Mouse (Mus musculus): ENCODE results near the gene St6galnac6. TPM values are rescaled to one million over a fixed set of nuclear protein-coding genes. Genes with fewer than 3 reads are reported as not detected.

The St6galnac6 gene
- polyA plus RNA-seq, 1 experiment from 2014 or later = 16.7 TPM

DNA sequence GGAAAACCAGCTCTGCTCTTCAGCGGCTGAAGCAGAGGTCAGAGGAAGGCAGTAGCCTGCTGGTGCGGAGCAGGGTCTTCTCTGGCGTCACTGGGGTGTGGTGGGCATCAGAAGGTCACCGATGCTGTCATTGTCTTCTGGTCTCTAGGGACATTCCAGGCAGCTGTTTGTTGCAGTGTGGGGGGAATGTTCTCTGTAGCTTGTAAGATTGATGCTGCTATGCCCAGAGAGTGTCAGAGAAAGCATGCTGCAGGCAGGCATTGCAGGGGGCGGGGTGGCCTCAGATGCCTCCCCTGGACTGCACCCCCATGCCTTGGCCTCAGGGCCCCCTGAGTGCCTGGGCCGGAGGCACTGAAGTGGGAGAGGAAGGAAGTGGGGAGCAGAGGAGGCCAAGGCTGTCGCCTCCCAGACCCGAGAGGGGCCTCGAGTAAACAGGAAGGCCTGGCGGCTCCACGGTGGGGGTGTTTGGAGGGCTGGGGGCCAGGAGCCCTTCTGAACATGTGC is 38.3 kb downstream of the St6galnac6 start:
- Histone ChIP-seq H3K4me1 (peaks cover 29% of the 10 kb centered on the region), H3K4me3 (no peak overlapping the region), H3K9me3 (replicated peaks) (no peaks in the 10 kb centered on the region), H3K27ac (peak overlapping the region; percentile 83), H3K27me3 (ENCODE audit: low read depth, poor library complexity, severe bottlenecking) (no peaks in the 10 kb centered on the region), H3K36me3 (peaks cover 13% of the 10 kb centered on the region)
- WGBS = 33% methylated on average over 11 of the region's 11 CpGs
- no peak for DNase-seq (ENCODE audit: low spot score)

DNA sequence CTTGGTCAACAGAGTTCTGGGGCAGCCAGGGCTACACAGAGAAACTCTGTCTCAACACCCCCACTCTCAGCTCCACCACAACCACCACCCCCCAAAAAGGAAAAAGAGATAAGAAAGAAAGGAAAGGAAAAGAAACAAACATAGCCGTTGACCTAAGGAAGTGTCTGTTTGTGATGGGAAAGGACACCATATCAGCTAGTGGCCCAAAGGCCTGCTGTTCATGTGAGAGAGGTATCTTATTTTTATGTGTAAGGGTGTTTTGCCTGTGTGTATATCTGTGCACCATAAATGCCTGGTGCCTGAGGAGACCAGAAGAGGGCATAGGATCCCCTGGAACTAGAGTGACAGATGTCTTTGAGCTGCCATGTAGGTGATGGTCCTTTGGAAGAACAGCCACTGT is 40.1 kb downstream of the St6galnac6 start:
- 90% methylated on average over 1 of the region's 1 CpGs for WGBS
- H3K9me3 ChIP-seq (replicated peaks) = no peaks in the 10 kb centered on the region
- H3K4me3 ChIP-seq = no peak overlapping the region
- no peaks in the 10 kb centered on the region for H3K27me3 ChIP-seq (ENCODE audit: low read depth, poor library complexity, severe bottlenecking)
- H3K27ac ChIP-seq = no peak overlapping the region
- peaks cover under 1% of the 10 kb centered on the region; the same call in 1 of the 2 replicates for H3K36me3 ChIP-seq
- no peak for DNase-seq (ENCODE audit: low spot score)
- peaks cover 25% of the 10 kb centered on the region for H3K4me1 ChIP-seq

GRCm38 (mm10) chr2:32640550-32641051 is 41.1 kb downstream of the St6galnac6 start:
- no peaks in the 10 kb centered on the region for H3K9me3 ChIP-seq (replicated peaks)
- no peaks in the 10 kb centered on the region for H3K36me3 ChIP-seq
- no peak for DNase-seq (ENCODE audit: low spot score)
- 58% methylated on average over 6 of the region's 6 CpGs for WGBS
- no peaks in the 10 kb centered on the region for H3K27me3 ChIP-seq (ENCODE audit: low read depth, poor library complexity, severe bottlenecking)
- H3K27ac ChIP-seq = peak overlapping the region; percentile 21
- no peak overlapping the region for H3K4me3 ChIP-seq
- peaks cover 34% of the 10 kb centered on the region for H3K4me1 ChIP-seq

DNA sequence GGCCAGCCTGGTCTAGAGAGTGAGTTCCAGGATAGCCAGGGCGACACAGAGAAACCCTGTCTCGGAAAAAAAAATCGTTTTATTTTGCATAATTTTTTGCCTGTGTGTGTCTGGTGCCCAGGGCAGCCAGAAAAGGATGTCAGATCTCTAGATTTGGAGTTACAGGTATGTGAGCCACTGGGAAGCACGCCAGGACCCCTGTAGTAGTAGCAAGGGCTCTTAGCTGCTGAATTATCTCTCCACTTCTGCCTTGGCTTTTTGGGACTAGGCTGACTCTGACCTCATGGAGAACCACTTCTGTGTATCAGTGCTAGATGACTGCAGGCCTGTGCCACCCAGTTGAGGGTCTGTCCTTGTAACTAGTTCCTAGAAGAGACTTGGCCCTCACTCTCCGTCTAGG is 42.3 kb downstream of the St6galnac6 start:
- 0 out of 2 replicates have a peak overlapping the region, but pooled peaks have one; percentile 9 for H3K27ac ChIP-seq
- no peaks in the 10 kb centered on the region for H3K36me3 ChIP-seq
- H3K27me3 ChIP-seq (ENCODE audit: low read depth, poor library complexity, severe bottlenecking) = no peaks in the 10 kb centered on the region
- no peak for DNase-seq (ENCODE audit: low spot score)
- H3K4me1 ChIP-seq = peaks cover 43% of the 10 kb centered on the region
- 89% methylated on average over 5 of the region's 5 CpGs for WGBS
- no peaks in the 10 kb centered on the region for H3K9me3 ChIP-seq (replicated peaks)
- H3K4me3 ChIP-seq = no peak overlapping the region

- WGBS = 80% methylated on average over 7 of the region's 7 CpGs
- Histone ChIP-seq H3K4me1 (peaks cover 38% of the 10 kb centered on the region), H3K27me3 (ENCODE audit: low read depth, poor library complexity, severe bottlenecking) (no peaks in the 10 kb centered on the region), H3K27ac (peak overlapping the region; percentile 9), H3K9me3 (replicated peaks) (no peaks in the 10 kb centered on the region), H3K4me3 (no peak overlapping the region), H3K36me3 (no peaks in the 10 kb centered on the region)
- DNase-seq (ENCODE audit: low spot score) = no peak
Measured at GRCm38 (mm10) chr2:32642813-32643212, 43.3 kb downstream of the St6galnac6 start.

DNA sequence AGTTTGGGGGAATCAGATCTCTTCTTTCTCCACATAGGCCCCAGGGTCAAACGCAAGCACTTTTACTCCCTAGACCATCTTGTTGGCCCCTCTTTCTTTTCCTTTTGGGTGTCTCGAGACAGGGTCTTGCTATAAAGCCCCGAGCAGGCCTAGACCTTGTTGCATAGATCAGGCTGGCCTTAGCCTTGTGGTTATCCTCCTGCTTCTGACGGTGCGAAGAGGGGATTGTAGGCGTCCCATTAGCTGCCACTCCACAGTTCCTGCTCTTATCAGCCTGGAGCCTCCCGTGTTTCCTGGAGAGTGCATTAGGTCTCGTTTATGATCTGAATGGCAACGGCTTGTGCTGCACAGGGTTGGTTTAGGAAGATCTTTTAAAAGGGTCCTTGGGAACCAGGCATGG is 44.6 kb downstream of the St6galnac6 start:
- H3K9me3 ChIP-seq (replicated peaks) = no peaks in the 10 kb centered on the region
- H3K4me3 ChIP-seq = no peak overlapping the region
- DNase-seq (ENCODE audit: low spot score) = no peak
- H3K27ac ChIP-seq = peak overlapping the region; percentile 22; the same call in 1 of the 2 replicates
- no peaks in the 10 kb centered on the region for H3K36me3 ChIP-seq
- no peaks in the 10 kb centered on the region for H3K27me3 ChIP-seq (ENCODE audit: low read depth, poor library complexity, severe bottlenecking)
- 74% methylated on average over 9 of the region's 9 CpGs for WGBS
- peaks cover 32% of the 10 kb centered on the region for H3K4me1 ChIP-seq

- no peak overlapping the region for H3K4me3 ChIP-seq
- 91% methylated on average over 8 of the region's 8 CpGs for WGBS
- peaks cover 32% of the 10 kb centered on the region for H3K4me1 ChIP-seq
- no peaks in the 10 kb centered on the region for H3K27me3 ChIP-seq (ENCODE audit: low read depth, poor library complexity, severe bottlenecking)
- no peaks in the 10 kb centered on the region for H3K36me3 ChIP-seq
- H3K9me3 ChIP-seq (replicated peaks) = no peaks in the 10 kb centered on the region
- DNase-seq (ENCODE audit: low spot score) = no peak
- peak overlapping the region; percentile 85 for H3K27ac ChIP-seq
Measured at GRCm38 (mm10) chr2:32644799-32645475, 45.4 kb downstream of the St6galnac6 start.

DNA sequence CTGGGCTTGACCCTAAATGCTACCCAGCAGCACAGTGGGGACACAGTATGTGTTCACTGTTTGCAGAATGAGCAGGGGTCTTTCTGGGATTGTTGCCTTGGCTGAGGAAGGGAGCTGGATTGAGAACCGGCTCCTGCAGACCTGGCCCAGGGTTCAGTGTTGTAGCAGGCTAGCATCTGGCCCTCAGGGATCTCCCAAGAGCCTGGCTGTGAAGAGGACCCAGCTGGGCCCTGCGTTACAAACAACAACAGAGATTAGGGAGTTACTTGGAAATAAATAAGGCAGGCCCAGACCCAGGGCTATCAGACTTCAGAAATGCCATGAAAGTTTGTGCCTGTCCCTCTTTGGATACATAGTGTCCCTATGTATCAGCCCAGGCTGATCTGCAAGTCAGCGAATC is 46.1 kb downstream of the St6galnac6 start:
- Histone ChIP-seq H3K27me3 (ENCODE audit: low read depth, poor library complexity, severe bottlenecking) (no peaks in the 10 kb centered on the region), H3K27ac (peak overlapping the region; percentile 85), H3K4me1 (peaks cover 31% of the 10 kb centered on the region), H3K36me3 (no peaks in the 10 kb centered on the region), H3K4me3 (no peak overlapping the region), H3K9me3 (replicated peaks) (no peaks in the 10 kb centered on the region)
- DNase-seq (ENCODE audit: low spot score) = no peak
- WGBS = 67% methylated on average over 3 of the region's 3 CpGs

DNA sequence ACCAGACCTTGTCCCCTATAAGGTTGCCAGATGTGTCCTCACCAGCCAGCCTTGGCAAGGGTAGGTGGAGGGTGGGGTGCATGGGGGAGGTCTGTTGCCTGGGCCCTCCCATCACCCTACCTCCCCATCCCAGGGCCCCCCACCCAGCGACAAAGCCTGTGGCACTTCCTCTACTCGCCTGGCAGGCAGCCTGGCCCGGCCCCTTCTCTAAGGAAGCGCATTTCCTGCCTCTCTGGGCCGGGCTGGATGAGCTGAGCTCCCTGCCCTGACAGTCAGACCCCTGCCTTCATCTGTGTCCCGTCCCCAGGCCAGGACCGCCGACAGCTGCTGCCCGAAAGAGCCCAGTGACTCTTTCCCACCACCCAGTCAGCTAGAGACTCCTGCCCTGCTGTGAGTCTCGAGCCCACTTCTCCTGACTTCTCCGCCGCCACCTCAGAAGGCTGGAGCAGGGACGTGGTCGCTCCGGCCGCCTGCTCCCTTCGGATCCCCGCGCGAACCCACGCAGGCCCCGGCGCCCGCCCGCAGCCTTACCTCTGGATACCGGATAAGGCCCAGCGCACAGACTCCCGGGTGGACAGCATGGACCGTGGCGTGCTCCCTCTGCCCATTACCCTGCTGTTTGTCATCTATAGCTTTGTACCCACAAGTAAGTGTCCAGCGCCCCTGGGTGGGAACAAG is 47.0 kb downstream of the St6galnac6 start, which contains the start of gene Eng:
Eng (plus strand) TSS at position 217 of the 678 bp plus-strand sequence.
- 55% methylated on average over 31 of the region's 31 CpGs for WGBS
- Histone ChIP-seq H3K9me3 (replicated peaks) (no peaks in the 10 kb centered on the region), H3K4me1 (peaks cover 28% of the 10 kb centered on the region), H3K27ac (peak within 1 kb of the TSS; percentile 85), H3K27me3 (ENCODE audit: low read depth, poor library complexity, severe bottlenecking) (no peaks in the 10 kb centered on the region), H3K4me3 (peak within 1 kb of the TSS; percentile 39), H3K36me3 (no peaks in the 10 kb centered on the region)
- DNase-seq (ENCODE audit: low spot score) = no peak

DNA sequence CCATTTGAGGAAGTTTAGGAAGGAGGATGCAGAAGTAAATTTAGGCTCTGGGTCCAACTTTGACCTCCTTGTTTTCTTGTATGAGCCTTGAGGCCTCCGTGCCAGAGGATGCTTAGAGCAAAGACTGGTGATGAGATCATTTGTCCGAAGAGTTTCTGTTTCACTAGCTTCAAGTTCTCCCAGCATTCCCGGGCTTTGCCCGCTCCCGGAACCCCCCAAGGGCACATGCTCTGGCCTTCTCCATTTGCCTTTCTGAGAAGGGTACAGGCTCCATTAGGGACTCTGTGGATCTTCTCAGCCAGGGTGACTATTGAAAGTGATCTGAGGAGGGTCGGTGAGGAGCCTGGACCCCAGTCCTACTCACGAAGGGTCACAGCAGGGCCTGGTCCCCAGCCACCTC is 47.9 kb downstream of the St6galnac6 start:
- 90% methylated on average over 7 of the region's 7 CpGs for WGBS
- no peak for DNase-seq (ENCODE audit: low spot score)
- no peaks in the 10 kb centered on the region for H3K36me3 ChIP-seq
- H3K27me3 ChIP-seq (ENCODE audit: low read depth, poor library complexity, severe bottlenecking) = no peaks in the 10 kb centered on the region
- H3K4me1 ChIP-seq = peaks cover 28% of the 10 kb centered on the region
- H3K4me3 ChIP-seq = peak overlapping the region; percentile 39
- peak overlapping the region; percentile 53 for H3K27ac ChIP-seq
- no peaks in the 10 kb centered on the region for H3K9me3 ChIP-seq (replicated peaks)

GRCm38 (mm10) chr2:32653764-32654163 is 54.3 kb downstream of the St6galnac6 start:
- Histone ChIP-seq H3K27ac (peak overlapping the region; percentile 89), H3K9me3 (replicated peaks) (no peaks in the 10 kb centered on the region), H3K27me3 (ENCODE audit: low read depth, poor library complexity, severe bottlenecking) (no peaks in the 10 kb centered on the region), H3K36me3 (no peaks in the 10 kb centered on the region), H3K4me1 (peaks cover 37% of the 10 kb centered on the region), H3K4me3 (no peak overlapping the region)
- no peak for DNase-seq (ENCODE audit: low spot score)
- WGBS = 18% methylated on average over 7 of the region's 7 CpGs

DNA sequence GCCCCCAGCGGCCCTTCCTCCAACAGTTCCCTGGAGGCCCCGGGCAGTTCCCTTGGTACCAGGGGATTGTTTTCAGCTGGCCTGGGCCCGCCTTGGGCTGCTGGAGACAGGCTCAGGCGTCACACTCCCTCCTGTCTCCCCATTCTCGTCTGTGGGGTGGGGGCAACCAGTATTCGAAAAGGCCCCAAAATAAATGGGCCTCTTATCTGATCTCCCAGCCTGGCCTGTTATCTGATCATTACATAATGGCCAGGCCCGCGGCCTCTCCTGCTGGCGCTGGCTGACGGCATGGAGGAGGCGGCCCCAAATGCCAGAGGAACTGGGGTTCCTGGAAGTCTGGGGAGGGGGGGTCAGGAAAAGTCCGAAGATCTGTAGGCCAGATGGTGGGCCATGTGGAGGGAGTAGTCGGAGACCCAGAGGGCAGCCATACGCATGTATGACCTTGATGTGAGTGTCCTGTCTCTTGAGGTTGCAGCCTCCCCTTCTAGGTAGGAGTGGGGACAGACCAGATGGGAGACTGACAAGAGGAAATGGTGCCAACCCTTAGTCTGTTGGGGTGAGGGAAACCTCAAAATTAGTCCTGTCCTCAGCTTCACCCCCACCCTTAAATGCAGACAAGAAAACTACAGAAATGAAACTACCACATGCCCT is 55.4 kb downstream of the St6galnac6 start:
- no peaks in the 10 kb centered on the region for H3K9me3 ChIP-seq (replicated peaks)
- DNase-seq (ENCODE audit: low spot score) = no peak
- H3K36me3 ChIP-seq = no peaks in the 10 kb centered on the region
- no peaks in the 10 kb centered on the region for H3K27me3 ChIP-seq (ENCODE audit: low read depth, poor library complexity, severe bottlenecking)
- peaks cover 37% of the 10 kb centered on the region for H3K4me1 ChIP-seq
- H3K4me3 ChIP-seq = peak overlapping the region; percentile 16
- H3K27ac ChIP-seq = peak overlapping the region; percentile 89
- WGBS = 56% methylated on average over 14 of the region's 14 CpGs

DNA sequence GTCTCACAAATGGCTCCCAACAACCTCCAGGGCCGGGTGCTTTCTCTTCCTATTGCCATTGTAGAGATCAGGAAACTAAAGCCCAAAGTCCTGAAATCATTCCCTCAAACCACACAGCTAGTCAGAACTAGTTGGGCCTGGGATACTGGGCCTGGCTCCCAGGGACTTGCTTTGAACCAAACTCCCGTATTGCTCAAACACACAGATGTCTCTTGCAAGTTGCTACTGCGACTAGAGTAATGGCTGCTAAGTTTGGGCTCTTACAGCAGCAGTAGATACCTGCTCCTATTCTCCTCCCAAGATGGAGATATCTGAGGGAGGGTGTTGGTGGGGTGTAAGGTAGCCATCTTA is 55.9 kb downstream of the St6galnac6 start:
- Histone ChIP-seq H3K27me3 (ENCODE audit: low read depth, poor library complexity, severe bottlenecking) (no peaks in the 10 kb centered on the region), H3K36me3 (no peaks in the 10 kb centered on the region), H3K4me1 (peaks cover 37% of the 10 kb centered on the region), H3K4me3 (no peak overlapping the region), H3K9me3 (replicated peaks) (no peaks in the 10 kb centered on the region), H3K27ac (peak overlapping the region; percentile 89)
- 83% methylated on average over 3 of the region's 3 CpGs for WGBS
- DNase-seq (ENCODE audit: low spot score) = no peak

Data from limb, embryonic 10.5 days (tissue).